Mouse (Mus musculus): ENCODE results near the gene Uvrag. TPM values are rescaled to one million over a fixed set of nuclear protein-coding genes. Genes with fewer than 3 reads are reported as not detected.

Uvrag gene
- total and polyA plus RNA-seq, 3 experiments, result 13.1 to 29.9 (median 23.3) TPM

DNA sequence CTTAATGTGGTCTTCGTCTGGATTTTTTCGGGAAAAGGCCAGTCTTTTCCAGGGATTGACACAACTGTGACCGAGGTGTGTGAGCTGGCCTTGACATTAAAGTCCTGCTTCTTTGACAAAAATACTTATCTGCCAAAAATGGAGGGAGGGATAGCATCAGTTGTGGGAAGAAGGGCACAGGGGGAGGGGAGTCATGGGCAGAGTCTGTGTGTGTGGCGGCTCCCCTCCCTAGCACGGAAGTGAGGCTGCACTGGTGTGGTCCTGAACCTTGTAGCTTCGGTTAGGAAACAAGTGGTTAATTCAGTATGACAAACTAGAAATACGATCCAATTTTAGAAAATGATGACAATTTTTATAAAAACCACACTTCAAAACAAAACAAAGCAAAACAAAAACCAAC is 202.3 kb downstream of the Uvrag start:
- TF ChIP-seq GATA2 (IDR thresholded peaks at IDR 0.05; ENCODE audit: borderline replicate concordance, low read depth, low read length) (no peak), GATA1 (IDR thresholded peaks at IDR 0.05; ENCODE audit: borderline replicate concordance, low read length) (no peak), CTCF (IDR thresholded peaks at IDR 0.05; ENCODE audit: low read depth, low read length) (no peak), TAL1 (conservative IDR thresholded peaks at IDR 0.05; ENCODE audit: low read depth, low read length) (no peak), POLR2AphosphoS5 (IDR thresholded peaks at IDR 0.05; ENCODE audit: insufficient replicate concordance, low read depth, low read length) (no peak)
- no peak for DNase-seq (ENCODE audit: low spot score)
- H3K9me3 ChIP-seq (replicated peaks), result no peaks in the 10 kb centered on the region
- H3K4me1 ChIP-seq (ENCODE audit: insufficient read depth, low read depth, low read length), result peaks cover 5% of the 10 kb centered on the region
- ATAC-seq (ENCODE audit: extremely low read depth, insufficient number of reproducible peaks, low FRiP score, poor library complexity, severe bottlenecking), result no peak
- no peaks in the 10 kb centered on the region for H3K27me3 ChIP-seq (ENCODE audit: insufficient read depth, low read length)
- H3K36me3 ChIP-seq (replicated peaks), result peaks cover 36% of the 10 kb centered on the region
- H3K4me3 ChIP-seq (ENCODE audit: low read depth, low read length), result no peak overlapping the region

DNA sequence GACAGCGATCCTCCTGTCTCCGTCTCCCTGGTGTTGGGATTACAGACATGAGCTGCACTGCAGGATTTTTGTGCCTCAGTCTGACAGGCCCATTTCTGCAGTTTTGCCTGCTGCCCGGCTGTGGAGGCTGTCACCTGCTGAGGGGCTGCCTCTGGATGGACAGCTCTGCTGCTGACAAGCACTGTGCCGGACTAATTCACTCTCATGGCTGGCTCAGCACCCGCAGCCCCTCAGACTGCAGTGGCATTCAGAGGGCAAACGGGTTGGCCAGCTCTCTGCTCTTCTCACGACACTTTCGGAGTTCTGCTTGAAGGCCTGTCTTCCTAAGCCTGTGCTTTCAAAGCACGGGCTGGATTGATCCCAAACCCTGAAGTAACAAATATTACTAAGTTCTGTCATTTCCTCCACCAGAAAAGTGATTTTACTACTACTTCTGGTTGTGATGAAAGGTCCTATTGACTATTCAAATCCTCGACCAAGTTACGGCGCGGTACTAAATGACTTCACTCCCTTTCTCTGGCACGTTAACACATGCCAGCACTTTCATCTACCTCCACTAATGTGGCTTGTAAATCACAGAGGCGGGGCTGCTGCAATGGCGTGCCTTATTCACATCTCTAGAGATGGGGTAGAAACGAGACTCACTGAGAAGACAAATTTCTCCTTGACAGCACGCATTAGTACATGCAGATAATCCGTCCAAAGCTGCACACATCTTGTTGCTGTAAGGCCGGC is 203.7 kb downstream of the Uvrag start:
- TF ChIP-seq POLR2AphosphoS5 (IDR thresholded peaks at IDR 0.05; ENCODE audit: insufficient replicate concordance, low read depth, low read length) (no peak), CTCF (IDR thresholded peaks at IDR 0.05; ENCODE audit: low read depth, low read length) (no peak), GATA2 (IDR thresholded peaks at IDR 0.05; ENCODE audit: borderline replicate concordance, low read depth, low read length) (no peak), GATA1 (IDR thresholded peaks at IDR 0.05; ENCODE audit: borderline replicate concordance, low read length) (no peak), TAL1 (conservative IDR thresholded peaks at IDR 0.05; ENCODE audit: low read depth, low read length) (no peak)
- Histone ChIP-seq H3K36me3 (replicated peaks) (peaks cover 39% of the 10 kb centered on the region), H3K4me3 (ENCODE audit: low read depth, low read length) (no peak overlapping the region), H3K4me1 (ENCODE audit: insufficient read depth, low read depth, low read length) (peaks cover 5% of the 10 kb centered on the region), H3K27me3 (ENCODE audit: insufficient read depth, low read length) (no peaks in the 10 kb centered on the region), H3K9me3 (replicated peaks) (no peaks in the 10 kb centered on the region)
- DNase-seq (ENCODE audit: low spot score) (no peak), ATAC-seq (ENCODE audit: extremely low read depth, insufficient number of reproducible peaks, low FRiP score, poor library complexity, severe bottlenecking) (no peak)

DNA sequence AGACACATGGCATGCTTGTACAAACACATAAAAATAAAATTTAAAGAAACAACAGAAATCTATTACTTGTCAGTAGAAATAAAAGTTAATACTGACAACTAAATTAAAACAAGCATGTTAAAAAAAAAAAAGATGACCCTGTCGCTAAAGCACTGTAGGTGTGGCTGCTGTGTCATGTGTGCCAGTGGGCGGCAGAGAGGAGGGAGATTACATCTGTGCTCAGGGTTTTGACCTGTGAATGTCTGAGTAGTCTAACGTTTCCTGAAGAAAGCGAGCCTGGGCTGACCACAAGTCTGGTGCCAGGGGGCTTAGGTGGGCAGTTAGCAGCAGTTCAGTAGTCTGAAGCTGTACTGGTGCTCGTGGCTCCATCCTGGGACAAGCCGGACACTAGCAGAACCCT is 205.2 kb downstream of the Uvrag start:
- H3K4me3 ChIP-seq (ENCODE audit: low read depth, low read length), result no peak overlapping the region
- ATAC-seq (ENCODE audit: extremely low read depth, insufficient number of reproducible peaks, low FRiP score, poor library complexity, severe bottlenecking) (no peak), DNase-seq (ENCODE audit: low spot score) (no peak)
- H3K36me3 ChIP-seq (replicated peaks), result peaks cover 39% of the 10 kb centered on the region
- H3K27me3 ChIP-seq (ENCODE audit: insufficient read depth, low read length), result no peaks in the 10 kb centered on the region
- peaks cover 5% of the 10 kb centered on the region for H3K4me1 ChIP-seq (ENCODE audit: insufficient read depth, low read depth, low read length)
- no peaks in the 10 kb centered on the region for H3K9me3 ChIP-seq (replicated peaks)
- TF ChIP-seq GATA1 (IDR thresholded peaks at IDR 0.05; ENCODE audit: borderline replicate concordance, low read length), result no peak
- TF ChIP-seq CTCF (IDR thresholded peaks at IDR 0.05; ENCODE audit: low read depth, low read length), result no peak
- no peak for TF ChIP-seq GATA2 (IDR thresholded peaks at IDR 0.05; ENCODE audit: borderline replicate concordance, low read depth, low read length)
- no peak for TF ChIP-seq TAL1 (conservative IDR thresholded peaks at IDR 0.05; ENCODE audit: low read depth, low read length)
- no peak for TF ChIP-seq POLR2AphosphoS5 (IDR thresholded peaks at IDR 0.05; ENCODE audit: insufficient replicate concordance, low read depth, low read length)

DNA sequence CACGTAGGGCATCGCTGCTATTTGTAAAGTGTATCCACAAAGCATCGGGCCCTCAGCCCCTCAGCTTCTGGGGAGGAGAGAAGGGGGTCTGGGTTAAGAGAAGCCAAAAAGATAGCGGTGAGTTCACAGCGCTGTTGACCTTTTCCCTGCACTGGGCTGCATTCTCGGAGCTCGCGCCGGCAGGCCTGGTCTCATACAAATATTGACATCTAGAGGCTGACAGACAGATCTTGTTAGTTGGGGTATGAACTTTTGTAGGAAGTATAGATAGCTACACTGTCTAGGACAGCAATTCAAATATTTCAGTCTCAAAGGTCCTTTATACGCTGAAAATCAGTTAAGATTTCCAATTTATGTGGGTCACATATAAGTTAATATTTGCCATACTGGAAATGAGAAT is 205.7 kb downstream of the Uvrag start:
- H3K9me3 ChIP-seq (replicated peaks), result no peaks in the 10 kb centered on the region
- no peak for DNase-seq (ENCODE audit: low spot score)
- H3K27me3 ChIP-seq (ENCODE audit: insufficient read depth, low read length), result no peaks in the 10 kb centered on the region
- ATAC-seq (ENCODE audit: extremely low read depth, insufficient number of reproducible peaks, low FRiP score, poor library complexity, severe bottlenecking), result no peak
- peaks cover 42% of the 10 kb centered on the region for H3K36me3 ChIP-seq (replicated peaks)
- H3K4me3 ChIP-seq (ENCODE audit: low read depth, low read length), result no peak overlapping the region
- H3K4me1 ChIP-seq (ENCODE audit: insufficient read depth, low read depth, low read length), result peaks cover 5% of the 10 kb centered on the region
- no peak for TF ChIP-seq CTCF (IDR thresholded peaks at IDR 0.05; ENCODE audit: low read depth, low read length)
- TF ChIP-seq GATA2 (IDR thresholded peaks at IDR 0.05; ENCODE audit: borderline replicate concordance, low read depth, low read length), result no peak
- TF ChIP-seq TAL1 (conservative IDR thresholded peaks at IDR 0.05; ENCODE audit: low read depth, low read length), result no peak
- TF ChIP-seq POLR2AphosphoS5 (IDR thresholded peaks at IDR 0.05; ENCODE audit: insufficient replicate concordance, low read depth, low read length), result no peak
- no peak for TF ChIP-seq GATA1 (IDR thresholded peaks at IDR 0.05; ENCODE audit: borderline replicate concordance, low read length)

DNA sequence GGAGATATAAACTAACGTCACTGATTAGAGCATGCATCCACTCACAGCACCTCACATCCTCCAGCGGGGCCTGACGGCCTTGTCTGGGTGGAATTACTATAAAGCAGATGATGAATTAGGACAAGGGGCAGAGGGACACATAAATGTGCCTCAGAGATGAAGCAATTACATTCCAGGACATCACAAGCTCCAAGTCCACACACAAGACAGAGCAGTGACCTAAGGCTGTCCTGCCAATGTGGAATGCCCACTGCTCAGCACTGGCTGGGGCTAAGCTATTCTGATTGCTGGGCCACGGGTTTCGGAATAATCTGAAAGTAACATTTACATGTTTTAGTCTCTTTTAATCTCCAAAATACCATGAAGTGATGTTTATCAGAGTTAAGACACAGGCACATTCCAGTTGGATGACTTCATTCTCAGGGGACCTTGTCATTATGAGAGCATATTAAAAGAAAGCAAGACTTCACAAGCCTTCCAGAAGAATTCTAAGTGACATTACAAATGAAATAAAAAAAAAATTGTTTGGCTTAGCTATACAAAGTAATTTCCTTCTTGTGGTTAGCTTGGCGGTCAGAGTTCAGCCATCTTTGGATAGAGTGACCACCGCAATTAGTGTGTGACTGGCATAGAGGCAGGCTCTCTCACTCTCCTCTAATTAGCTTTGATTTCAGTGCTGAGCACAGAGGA is 212.5 kb downstream of the Uvrag start:
- no peaks in the 10 kb centered on the region for H3K4me1 ChIP-seq (ENCODE audit: insufficient read depth, low read depth, low read length)
- ATAC-seq (ENCODE audit: extremely low read depth, insufficient number of reproducible peaks, low FRiP score, poor library complexity, severe bottlenecking) (no peak), DNase-seq (ENCODE audit: low spot score) (no peak)
- peaks cover 26% of the 10 kb centered on the region for H3K36me3 ChIP-seq (replicated peaks)
- no peaks in the 10 kb centered on the region for H3K27me3 ChIP-seq (ENCODE audit: insufficient read depth, low read length)
- H3K9me3 ChIP-seq (replicated peaks), result no peaks in the 10 kb centered on the region
- no peak overlapping the region for H3K4me3 ChIP-seq (ENCODE audit: low read depth, low read length)
- TF ChIP-seq POLR2AphosphoS5 (IDR thresholded peaks at IDR 0.05; ENCODE audit: insufficient replicate concordance, low read depth, low read length), result no peak
- TF ChIP-seq GATA1 (IDR thresholded peaks at IDR 0.05; ENCODE audit: borderline replicate concordance, low read length), result no peak
- no peak for TF ChIP-seq TAL1 (conservative IDR thresholded peaks at IDR 0.05; ENCODE audit: low read depth, low read length)
- TF ChIP-seq GATA2 (IDR thresholded peaks at IDR 0.05; ENCODE audit: borderline replicate concordance, low read depth, low read length), result no peak
- no peak for TF ChIP-seq CTCF (IDR thresholded peaks at IDR 0.05; ENCODE audit: low read depth, low read length)

DNA sequence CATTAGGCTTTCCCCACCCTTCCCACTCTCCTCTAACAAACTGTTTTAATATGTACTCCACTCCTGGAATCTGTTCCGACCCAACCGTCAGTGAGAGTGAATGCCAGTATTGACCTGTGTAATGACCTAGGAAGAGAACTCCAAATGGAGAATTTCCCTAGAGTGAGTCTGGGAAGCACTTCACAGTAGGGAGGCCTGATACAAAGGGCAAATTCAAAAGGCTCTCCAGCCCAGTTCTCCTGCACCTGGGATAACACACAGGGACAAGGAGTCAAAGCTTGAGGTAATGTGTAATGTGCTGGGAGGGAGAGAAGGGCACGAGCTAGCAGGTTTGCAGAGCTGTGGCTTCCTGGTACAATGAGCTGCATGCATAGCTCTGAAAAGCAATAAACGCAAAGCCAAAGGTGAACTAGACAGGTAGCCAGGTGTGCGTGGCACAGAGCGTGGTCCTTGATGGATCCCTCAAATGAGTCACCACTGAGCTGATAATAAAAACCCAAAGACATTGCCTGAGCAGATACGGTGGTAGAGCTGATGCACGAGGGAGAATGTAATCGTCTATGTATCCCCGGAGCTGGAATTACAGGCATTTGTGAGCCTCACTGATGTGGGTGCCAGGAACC is 213.9 kb downstream of the Uvrag start:
- peaks cover 23% of the 10 kb centered on the region for H3K36me3 ChIP-seq (replicated peaks)
- ATAC-seq (ENCODE audit: extremely low read depth, insufficient number of reproducible peaks, low FRiP score, poor library complexity, severe bottlenecking) (no peak), DNase-seq (ENCODE audit: low spot score) (no peak)
- no peak for TF ChIP-seq TAL1 (conservative IDR thresholded peaks at IDR 0.05; ENCODE audit: low read depth, low read length)
- TF ChIP-seq GATA2 (IDR thresholded peaks at IDR 0.05; ENCODE audit: borderline replicate concordance, low read depth, low read length), result no peak
- TF ChIP-seq CTCF (IDR thresholded peaks at IDR 0.05; ENCODE audit: low read depth, low read length), result no peak
- TF ChIP-seq GATA1 (IDR thresholded peaks at IDR 0.05; ENCODE audit: borderline replicate concordance, low read length), result no peak
- no peak for TF ChIP-seq POLR2AphosphoS5 (IDR thresholded peaks at IDR 0.05; ENCODE audit: insufficient replicate concordance, low read depth, low read length)
- no peaks in the 10 kb centered on the region for H3K27me3 ChIP-seq (ENCODE audit: insufficient read depth, low read length)
- H3K9me3 ChIP-seq (replicated peaks), result no peaks in the 10 kb centered on the region
- no peaks in the 10 kb centered on the region for H3K4me1 ChIP-seq (ENCODE audit: insufficient read depth, low read depth, low read length)
- no peak overlapping the region for H3K4me3 ChIP-seq (ENCODE audit: low read depth, low read length)

Measured in G1E (cell line).